Mouse (Mus musculus) Muller cell, postnatal 12 days (primary cell): ENCODE results near the gene Cryzl1.

Source experiments
- DNase-seq: peaks from one replicate; pipeline ENCODE4 v3.0.0-alpha.2; 2015; ENCODE audit errors: inconsistent ontology term

Cryzl1 gene

DNA sequence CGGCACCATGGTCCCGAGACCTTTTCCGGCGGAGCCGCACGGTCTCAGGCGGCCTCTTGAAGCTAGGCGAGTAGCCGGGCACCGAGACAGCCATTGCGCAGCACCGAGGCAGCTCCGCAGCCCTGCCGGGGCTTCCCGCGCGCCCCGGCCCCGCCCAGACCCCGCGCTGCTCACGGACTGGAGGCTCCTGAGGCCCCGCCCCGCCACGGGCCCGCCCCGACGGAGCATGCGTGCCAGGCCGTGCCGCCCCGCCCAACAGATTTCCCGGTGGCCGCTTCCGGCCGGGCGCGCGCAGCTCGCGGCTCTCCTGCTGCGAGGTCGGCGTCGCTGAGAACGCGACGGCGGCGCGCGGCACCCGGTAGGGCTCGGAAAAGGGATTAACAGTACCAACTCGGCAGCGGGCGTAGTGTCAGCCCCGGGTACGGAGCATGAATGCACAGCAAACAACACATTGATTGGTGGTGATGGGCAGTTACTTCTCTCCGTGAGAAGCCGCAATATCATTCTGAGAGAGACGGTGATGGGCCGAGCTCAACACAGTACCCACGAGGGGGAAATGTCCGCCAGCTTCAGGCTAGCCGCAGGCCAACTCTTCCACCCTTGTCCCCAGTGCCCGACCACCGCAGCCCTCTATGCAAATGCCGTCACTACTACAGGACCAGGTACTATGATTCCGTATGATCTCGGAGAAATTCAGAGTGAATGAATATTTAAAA is 40.0 kb downstream of the Cryzl1 start, which contains the start of gene Donson:
Gene Donson, minus strand, starts transcription at position 152 of the 716 bp plus-strand sequence.
- DNase-seq: peak; percentile 95

DNA sequence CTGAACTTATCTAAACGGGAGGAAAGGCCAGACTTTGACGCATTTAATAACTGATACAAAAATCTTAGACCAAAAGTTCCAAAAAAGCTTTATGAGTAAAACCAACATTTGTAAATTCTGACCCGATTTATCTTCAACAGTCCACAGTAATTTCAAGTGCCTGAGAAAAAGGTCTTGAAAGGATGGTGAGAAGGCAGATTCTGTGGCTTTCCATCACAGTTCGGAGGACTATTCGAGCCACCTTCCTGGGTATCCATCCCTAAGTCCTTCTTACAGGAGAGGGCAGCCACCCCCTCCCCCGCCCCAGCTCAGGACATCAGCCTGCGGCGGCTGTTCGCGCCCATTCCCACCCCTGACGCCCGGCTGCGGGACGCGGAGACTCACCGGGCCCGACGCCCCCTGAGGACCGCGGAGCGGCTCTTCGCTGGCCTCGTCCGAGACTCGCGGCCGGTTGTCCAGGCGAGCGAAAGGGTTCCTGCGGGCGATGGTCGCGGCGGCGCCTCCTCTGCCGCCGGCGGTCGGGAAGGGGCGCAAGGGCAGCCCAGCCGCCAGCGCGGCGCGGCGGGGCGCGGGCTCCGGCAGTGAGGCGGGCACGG is 40.7 kb downstream of the Cryzl1 start:
- no peak for DNase-seq

DNA sequence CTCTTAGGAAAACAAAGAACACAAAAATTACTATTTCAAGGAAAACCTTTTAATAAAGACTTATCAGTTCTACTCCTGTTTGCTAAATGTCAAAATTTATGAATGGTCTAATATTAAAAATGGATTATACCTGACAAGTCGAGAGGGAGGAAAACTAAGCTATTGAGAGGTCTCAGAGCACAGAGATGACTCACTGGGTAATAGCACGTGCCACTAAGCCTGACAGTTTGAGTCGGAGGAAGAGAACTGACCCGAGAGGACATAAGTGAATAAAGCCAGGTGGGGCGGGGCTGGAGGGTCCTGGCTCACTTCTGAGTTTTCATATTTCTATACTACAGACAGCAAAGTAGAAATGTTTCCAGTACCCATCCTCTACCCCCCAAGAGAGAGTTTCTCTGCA is 42.4 kb downstream of the Cryzl1 start:
- no peak for DNase-seq

DNA sequence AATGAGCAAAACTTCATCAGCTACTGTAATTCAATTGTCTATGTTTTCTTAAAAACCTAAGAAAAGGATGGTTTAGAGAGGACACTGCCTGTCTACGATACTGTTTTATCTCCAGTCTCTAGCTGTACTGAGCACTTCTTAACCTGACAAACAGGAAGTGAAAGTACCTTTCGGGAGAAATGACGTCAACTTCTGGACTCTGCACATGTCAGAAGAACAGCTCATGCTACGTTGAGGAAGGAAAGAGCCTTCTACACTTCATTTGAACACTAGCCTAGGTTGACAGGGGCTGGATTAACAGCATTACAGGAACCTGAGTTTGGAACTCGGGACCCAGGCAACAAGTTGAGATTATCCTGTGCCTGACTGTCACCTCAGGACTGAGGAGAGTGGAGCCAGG is 43.2 kb downstream of the Cryzl1 start:
- DNase-seq: no peak

DNA sequence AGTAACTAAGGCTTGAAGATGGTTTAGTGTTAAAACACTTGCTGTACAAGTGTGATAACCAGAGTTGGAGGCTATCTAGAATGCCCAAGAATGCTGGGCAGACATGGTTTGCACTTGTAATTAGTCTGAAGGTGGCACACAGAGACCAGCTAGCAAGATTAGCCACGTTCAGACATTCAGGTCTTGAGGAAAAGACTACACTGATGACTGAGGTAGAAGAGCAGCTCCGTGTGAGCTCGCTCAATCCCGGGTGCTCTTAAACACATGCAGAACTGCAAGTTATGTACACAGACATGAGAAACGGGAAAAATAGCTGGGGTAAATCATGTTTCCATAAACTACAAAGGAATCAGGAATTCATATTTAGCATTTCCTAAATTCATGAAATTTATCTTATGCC is 48.1 kb downstream of the Cryzl1 start:
- no peak for DNase-seq

DNA sequence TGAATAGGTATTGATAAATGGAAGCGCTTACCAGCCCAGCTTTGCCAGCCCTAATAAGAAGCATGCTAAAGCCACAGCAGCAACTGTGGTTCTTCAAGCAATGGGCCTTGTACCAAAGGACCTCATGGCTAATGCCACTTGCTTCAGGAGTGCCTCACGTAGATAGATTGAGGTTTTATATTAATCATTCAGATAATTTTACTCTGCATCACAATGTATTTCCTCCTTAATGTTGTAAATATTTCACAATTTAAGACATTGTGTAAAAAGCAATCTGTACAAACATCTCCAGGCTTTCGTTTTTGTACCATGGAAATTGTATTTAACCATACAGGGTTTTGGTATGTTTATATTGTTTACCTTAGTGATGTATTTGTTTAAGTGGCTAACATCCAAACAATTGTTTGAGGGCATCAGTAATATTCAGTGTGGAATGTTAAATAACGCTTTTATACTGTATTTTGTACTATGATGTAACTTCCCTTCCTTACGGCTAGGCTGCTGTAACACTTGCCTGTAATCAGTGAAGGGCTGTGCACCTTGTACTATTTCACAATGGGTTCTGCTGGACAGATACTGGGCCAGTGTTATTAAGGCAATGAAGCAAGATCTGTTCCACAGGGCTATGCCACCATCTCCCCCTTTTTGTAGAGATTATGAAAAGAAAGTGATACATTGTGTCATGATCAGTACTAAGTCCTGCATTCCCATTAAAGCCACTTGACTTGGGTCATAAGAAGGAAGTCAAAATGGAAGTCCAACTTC is 50.4 kb downstream of the Cryzl1 start:
- DNase-seq: no peak

DNA sequence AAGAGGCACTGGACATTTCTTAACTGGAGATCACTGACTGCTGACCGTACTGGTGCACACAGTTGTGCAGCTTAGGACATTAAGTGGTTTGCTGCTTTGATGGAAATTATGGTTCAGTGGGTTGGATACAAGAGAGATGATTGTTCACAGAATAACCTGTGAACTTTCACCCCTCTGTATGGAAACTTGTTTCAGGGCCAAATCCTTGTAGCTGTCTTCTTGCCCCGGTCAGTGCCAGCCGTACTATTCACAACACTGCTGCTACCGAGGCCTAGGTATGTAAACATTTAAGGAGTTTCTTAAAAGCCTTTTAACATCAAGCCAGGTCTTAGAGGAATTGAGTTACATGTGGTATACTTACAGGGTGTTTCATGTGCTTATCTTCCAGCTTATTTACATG is 54.3 kb downstream of the Cryzl1 start:
- DNase-seq: no peak

DNA sequence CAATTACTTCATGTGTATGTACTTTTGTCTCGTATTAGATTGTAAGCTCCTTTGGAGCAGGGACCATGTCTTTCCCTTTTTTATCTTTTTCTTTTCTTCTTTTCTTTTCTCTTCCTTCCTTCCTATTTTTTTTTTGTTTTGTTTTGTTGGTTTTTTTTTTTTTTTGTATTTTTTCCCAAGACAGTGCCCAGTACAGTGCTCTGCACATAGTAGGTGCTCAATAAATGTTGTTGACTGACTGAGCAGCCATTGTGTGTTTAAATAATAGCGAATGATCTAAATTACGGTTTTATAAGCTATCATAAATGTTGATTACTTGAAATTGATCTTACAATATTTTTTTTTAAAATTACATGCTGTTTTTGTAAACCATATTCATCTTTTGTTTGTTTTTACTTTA is 65.0 kb downstream of the Cryzl1 start:
- DNase-seq: no peak

DNA sequence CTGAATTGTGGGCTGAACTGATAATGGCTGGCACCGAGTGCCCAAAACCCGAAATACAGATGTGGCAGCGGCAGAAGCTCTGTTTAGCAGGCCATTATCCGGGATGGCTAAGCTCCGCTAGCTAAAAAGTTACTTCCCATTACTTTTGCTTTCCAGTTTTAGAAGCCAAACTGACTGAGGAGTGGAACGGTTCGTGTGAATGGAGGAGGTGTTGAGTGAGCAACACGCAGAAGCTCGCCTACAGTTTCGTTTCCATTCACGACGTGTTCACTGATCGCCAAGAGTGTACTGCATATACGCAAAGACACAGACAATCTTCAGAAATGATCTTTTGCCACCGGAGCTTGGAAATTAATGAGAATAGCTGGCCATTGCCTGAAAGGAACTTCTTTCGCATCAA is 66.4 kb downstream of the Cryzl1 start:
- no peak for DNase-seq

DNA sequence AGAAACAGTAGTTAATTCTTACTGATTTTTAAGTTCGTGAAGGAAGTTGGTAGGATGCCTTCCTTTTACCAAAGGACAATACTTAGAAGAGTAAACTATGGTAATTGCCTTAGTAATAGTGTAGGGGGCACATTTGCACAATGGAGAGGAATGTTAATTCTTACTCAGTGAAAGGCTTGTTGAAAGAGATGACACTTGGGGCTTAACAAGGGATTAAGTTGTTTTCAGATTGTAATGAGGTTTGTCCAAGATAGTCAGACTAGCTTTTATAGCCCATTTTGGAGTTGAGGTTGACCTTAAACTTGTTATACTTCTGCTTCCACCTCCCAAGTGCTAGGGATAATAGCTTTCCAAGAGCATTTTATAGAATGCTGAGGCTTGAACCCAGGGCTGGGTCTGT is 67.4 kb downstream of the Cryzl1 start:
- DNase-seq: no peak

DNA sequence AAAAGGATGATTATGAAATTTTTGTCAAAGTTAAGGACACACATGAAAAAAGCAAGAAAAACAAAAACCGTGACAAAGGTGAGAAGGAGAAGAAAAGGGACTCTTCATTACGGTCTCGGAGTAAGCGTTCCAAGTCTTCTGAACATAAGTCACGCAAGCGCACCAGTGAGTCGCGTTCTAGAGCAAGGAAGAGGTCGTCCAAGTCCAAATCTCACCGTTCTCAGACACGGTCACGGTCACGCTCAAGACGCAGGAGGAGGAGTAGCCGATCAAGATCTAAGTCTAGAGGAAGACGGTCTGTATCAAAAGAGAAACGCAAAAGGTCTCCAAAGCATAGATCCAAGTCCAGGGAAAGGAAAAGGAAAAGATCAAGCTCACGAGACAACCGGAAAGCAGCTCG is 69.0 kb downstream of the Cryzl1 start:
- DNase-seq: no peak

DNA sequence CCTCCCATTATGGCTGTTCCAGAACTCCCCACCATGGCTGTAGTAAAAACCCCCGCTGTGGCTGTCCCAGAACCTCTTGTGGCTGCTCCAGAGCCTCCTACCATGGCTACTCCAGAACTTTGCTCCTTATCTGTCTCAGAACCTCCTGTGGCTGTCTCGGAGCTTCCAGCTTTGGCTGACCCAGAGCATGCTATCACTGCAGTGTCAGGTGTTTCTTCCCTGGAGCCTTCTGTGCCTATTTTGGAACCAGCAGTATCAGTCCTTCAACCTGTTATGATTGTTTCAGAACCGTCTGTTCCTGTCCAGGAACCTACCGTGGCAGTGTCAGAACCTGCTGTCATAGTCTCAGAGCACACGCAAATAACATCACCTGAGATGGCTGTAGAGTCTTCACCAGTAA is 70.3 kb downstream of the Cryzl1 start:
- DNase-seq: no peak

DNA sequence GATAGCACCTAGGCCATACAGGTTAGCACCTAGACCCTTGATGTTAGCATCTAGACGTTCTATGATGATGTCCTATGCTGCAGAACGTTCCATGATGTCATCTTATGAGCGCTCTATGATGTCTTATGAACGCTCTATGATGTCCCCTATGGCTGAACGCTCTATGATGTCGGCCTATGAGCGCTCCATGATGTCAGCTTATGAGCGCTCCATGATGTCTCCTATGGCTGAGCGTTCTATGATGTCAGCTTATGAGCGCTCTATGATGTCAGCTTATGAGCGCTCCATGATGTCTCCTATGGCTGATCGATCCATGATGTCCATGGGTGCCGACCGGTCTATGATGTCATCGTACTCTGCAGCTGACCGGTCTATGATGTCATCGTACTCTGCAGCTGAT is 71.5 kb downstream of the Cryzl1 start:
- DNase-seq: no peak

DNA sequence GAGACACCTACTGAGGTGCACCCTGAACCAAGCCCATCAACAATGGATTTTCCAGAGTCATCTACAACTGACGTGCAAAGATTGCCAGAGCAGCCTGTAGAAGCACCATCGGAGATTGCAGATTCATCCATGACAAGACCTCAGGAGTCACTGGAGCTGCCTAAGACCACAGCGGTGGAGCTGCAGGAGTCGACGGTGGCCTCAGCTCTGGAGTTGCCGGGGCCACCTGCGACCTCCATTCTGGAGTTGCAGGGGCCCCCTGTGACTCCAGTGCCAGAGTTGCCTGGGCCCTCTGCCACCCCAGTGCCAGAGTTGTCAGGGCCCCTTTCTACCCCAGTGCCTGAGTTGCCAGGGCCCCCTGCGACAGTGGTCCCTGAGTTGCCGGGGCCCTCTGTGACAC is 73.5 kb downstream of the Cryzl1 start:
- DNase-seq: no peak

DNA sequence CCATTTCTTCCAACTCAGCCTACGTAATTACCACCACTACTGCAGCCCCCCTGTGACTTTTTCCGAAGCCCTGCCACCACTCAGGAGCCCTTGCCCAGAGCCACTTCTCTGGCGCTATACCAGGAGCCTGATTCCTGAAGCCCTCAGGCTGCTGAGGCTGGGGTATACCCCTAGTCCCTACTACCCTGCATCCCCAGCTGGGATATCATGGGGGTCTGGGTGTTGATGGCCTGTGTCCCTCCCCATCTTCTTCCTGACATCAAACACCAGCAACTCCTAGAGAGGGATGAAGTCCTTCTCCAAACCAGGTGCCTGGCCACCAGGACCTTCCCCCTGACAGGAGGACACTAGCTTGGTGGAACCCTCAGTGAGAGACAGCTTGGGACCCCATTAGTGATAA is 76.6 kb downstream of the Cryzl1 start:
- no peak for DNase-seq

DNA sequence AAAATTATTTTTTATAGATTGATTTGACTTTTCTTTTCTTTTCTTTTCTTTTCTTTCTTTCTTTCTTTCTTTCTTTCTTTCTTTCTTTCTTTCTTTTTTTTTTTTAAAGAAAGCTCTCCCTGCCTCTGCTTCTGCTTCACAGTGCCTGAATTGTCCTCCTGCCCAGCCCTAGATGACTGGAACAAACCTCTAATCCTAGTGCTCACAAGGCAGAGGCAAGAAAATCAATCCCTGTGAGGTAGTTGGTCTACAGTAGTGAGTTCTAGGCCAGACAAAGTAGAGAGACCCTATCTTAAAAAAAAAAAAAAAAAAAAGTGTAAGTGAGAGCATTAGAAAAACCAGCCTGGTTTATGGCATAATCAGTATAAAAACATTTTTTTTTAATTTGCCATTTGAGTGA is 79.0 kb downstream of the Cryzl1 start:
- DNase-seq: no peak

DNA sequence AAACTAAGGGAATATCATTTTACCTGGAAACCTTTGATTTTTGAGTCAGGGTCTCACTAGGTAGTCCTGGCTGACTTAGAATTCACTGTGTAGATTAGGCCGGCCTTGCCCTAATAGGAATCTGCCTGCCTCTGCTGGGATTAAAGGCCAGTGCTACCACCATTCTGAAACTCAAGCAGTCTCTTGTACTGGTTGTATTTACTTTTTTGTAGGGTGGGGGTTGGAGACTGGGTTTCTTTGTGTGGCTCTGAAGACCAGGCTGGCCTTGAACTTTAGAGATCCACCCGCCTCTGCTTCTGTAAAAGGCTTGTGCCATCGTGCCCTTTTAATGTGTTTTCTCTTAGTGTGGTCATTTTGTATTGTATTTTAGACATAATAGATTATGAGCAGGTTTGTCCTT is 79.5 kb downstream of the Cryzl1 start:
- no peak for DNase-seq

DNA sequence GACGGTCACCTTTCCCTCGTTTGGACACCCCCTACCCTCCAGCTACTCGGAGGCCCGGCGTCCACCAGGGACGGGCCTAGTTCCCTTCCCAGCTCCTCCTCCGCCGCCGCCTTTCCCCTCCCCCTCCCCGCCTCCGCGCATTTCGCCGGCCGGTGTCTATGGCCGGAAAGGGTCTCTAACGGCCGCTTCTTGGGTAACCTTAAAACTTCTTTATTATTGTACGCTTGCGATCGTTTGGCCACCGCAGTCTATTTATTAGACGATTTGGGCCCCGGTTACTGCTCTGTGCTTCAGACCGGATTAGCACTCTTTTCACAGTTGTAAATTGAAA is 80.6 kb downstream of the Cryzl1 start:
- peak; percentile 87 for DNase-seq

DNA sequence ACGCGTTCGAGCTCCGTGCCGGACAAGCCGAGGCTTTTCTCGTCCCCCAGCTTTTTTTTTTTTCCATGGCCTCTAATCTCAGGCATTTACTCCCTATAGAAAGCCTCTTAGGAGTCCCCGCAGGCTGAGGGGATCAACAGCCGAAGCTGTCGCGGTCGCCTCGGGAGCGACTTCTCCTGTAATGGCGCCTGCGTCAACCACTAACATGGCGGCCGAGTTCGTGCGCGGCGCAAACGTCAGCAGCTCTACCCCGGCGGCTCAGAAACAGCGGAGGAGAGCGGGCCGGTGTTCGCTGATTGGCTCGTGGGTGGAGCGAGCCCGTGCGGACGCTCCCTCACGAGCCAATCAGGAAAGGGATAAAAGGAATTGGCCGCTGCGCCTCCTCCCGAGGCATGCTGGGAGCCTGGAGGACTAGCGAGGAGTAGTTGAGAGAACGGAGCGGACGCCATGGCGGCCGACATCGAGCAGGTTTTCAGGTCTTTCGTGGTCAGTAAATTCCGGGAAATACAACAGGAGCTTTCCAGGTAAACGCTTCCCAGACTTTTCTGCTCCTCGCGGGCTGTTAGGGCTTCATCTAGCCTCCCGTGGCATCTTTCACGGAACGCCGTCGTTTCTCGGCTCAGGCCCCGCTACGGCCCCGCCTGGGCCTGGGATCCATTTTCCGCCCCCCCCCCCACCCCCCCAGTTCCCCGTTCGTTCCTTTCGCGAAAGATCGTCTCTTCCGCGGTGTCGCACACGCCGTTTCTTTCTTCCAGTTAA is 81.1 kb downstream of the Cryzl1 start, which contains the start of gene Son:
Gene Son, plus strand, starts transcription at position 46 of the 759 bp plus-strand sequence.
- DNase-seq: peak; percentile 98

DNA sequence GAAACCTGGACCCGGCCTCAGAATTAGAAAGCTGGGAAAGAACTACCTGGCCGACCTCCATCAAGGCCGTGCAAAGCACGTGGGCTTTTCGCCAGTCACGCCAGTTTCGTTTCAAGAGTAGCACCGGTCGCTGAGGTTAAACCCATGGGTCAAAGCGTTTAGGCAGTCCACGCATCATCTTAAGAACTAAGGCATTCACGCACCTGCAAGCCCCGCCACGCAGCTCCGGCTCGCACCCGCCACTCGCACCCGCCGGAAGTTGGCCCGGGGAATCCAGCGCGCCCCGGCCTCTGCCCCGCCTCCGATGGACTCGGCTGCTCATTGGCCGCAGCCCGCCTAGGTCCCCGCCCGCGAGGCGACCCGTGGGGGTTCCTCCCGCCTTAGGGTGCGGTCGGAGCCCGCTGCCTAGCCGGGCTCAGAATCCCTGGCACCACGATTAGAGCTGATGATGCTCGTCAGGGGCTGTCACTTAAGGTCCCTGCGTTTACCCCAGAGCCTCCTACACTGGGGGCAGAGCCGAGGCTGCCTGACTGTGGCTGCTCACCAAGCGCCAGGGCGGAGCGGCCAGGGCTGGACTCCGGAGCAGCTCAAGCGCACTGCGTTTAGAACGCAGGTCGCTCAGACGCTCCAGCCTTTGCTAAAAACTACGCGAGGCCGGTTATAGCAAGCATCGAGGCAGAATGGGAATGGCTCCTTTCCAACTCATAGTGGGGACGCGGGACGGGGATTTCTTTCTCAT is 81.9 kb downstream of the Cryzl1 start, which contains the start of gene Gart:
Gene Gart, minus strand, starts transcription at position 272 of the 739 bp plus-strand sequence.
- peak; percentile 95 for DNase-seq

DNA sequence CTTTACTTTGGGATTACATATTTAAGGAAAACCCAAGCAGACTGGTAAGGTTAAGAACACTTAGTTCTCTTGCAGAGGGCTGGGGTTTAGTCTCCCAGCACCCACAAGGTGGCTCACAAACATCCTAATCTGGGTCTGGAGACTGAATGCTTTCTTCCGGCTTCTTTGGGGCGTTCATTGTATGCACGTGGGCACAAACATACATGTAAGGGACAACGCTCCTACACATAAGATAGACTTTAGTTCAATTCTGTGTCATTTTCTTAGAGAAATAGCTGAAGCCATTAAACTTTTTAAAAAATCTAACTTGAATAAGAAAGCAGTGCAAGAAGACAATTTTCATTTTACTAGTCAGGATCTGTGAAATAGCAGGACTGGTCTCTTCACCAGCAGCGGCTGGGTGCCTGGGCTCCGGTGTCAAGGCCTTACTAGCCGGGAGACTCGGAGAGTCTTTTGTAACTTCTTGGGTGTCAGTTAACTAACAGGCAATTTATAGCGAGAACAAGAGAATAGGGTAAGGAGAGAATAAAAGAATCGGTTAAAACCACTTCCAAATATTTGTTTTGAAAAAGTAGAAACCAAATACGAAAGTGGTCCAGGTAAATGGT is 82.7 kb downstream of the Cryzl1 start:
- DNase-seq: peak; percentile 20
